Mouse (Mus musculus) ovary, adult 2 months (tissue): Measurements from ENCODE around the gene Eif2ak4. TPM values are rescaled to one million over a fixed set of nuclear protein-coding genes. Genes with fewer than 3 reads are reported as not detected.

Experiments
- polyA plus RNA-seq: library from polyadenylated mRNA; depleted of rRNA; stranded (reverse); fragments of >200 nt; gene quantifications from 2 replicates; pipeline ENCODE4 v1.2.3, GENCODE M21; 2012; rRNA removed

Gene Eif2ak4
- 18.4 and 20.2 TPM in 2 replicates for polyA plus RNA-seq

DNA sequence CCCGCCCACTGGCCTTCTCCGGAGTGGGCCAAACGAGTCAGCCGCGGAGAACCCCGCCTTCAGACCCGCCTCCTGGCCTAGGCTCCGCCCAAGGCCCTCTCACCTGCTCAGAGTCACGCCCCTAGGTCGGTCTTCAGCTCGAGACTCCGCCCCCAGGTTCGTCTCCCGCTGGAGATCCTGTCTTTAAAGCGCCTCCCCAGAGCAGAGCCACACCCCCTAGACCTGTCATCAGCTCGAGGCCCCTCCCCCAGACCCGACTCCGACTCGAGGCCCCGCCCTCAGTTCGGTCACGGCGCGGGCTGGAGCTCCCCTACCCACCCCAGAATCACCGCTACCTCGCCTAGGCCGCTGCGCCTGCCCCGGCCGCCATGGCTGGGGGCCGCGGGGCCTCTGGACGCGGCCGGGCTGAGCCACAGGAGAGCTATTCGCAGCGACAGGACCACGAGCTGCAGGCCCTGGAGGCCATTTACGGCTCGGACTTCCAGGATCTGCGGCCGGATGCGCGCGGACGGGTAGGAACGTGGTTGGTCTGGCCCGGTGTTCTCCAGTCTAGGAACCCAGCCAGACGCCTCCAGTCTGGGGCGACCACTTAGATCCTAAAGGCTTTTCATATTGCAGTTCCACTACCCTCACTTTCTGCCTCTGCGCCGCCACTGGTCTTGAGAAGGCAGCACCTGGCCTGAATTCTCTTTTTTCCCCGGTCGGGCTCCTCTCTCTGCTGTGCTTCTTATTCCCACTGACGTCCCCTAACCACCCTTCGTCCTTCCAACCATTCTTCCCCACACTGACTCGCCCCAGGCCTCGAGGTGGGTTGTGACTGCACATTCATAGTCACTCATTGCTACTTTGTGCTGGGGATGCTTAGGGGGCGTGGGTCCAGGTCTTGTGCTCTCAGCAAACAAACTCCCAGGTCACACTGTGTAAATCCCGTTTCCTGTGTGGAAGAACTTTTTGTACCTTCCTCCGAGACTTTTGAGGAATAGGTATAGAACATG, at the start of gene Eif2ak4:
Eif2ak4 (plus strand) TSS at position 278 of the 995 bp plus-strand sequence.

DNA sequence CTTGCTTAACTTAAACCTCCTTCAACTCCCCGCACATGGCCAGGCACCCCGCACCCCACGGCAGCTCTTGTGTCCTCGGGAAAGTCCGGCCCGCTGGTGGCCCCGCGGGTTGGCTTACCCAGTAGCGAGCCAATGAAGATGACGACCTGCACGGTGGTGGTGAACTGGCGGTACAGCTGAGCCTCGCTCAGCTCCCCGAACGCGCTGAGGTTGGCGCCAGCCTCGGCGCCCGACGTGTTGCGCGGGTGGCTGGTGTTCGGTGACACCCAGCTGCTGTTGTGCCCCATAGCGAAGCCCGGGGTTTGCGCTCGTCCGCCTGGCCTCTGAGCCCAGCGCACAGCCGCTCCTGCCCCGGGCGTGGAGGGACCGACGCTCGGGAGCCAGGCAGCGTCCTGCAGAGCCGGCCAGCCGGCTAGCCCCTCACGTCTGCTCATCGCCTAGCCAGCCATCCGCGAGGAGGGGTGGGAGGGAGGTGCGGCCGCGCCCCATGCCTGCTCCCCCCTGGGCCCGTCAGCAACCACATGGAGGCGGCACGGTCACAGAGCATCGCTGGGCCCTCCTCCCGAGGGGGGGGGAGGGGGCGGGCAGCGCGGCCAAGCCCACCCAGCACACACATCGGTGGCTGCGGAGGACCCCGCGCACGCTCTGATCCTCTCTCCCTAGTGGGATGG, 15.4 kb upstream of the Eif2ak4 start, which contains the start of gene Gpr176:
Gpr176 (minus strand) TSS at position 519 of the 671 bp plus-strand sequence.

DNA sequence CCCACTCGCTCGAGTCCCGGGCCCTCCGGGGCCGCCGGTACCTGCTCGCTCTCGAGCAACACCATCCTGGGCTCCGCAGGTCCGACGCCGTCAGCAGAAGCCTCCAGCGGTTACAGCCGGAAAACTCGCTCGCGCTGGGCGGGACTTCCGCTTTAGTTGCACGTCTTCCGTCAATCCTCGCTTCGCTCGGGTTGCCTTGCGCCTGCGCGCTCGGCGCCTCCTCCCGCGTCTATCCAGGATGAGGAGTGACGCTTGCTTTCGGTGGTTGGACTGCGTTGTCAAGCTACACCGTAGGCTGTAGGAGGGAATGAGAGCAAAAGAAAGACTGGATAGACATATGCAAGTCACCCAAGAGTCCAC, 91.1 kb downstream of the Eif2ak4 start, which contains the start of gene Srp14:
Srp14 (minus strand) TSS at position 162 of the 360 bp plus-strand sequence.

Other genes with a start within 250 kb of the Eif2ak4 start
- 0.20 and 0.22 TPM in 2 replicates for gene Fsip1, start 131.7 kb upstream of the Eif2ak4 start, polyA plus RNA-seq
- gene Gpr176, start 15.2 kb upstream of the Eif2ak4 start, polyA plus RNA-seq = 0.68 and 0.73 TPM in 2 replicates
- gene Srp14, start 91.1 kb downstream of the Eif2ak4 start, polyA plus RNA-seq = 40.1 and 44.7 TPM in 2 replicates
- gene Bmf, start 161.1 kb downstream of the Eif2ak4 start, polyA plus RNA-seq = 32.2 and 42.6 TPM in 2 replicates
- gene Bub1b, start 209.6 kb downstream of the Eif2ak4 start, polyA plus RNA-seq = 8.1 and 11.8 TPM in 2 replicates